Mouse (Mus musculus) layer of hippocampus, adult 8-10 months (tissue): ENCODE measurements around the gene Phgr1. TPM values are rescaled to one million over a fixed set of nuclear protein-coding genes. Genes with fewer than 3 reads are reported as not detected.
A peak's percentile ranks its signal among the peaks of the same experiment; 100 is the strongest.

Source experiments
- DNase-seq, 2 experiments: peaks; one replicate each; pipeline ENCODE4 v3.0.0; 2022; ENCODE audit warnings: low spot score in 2 of 2
- total RNA-seq, 4 experiments: library from RNA; stranded (reverse); gene quantifications; 2 replicates each; pipeline ENCODE4 v1.2.4; 2022

The Phgr1 gene
- not detected for total RNA-seq

DNA sequence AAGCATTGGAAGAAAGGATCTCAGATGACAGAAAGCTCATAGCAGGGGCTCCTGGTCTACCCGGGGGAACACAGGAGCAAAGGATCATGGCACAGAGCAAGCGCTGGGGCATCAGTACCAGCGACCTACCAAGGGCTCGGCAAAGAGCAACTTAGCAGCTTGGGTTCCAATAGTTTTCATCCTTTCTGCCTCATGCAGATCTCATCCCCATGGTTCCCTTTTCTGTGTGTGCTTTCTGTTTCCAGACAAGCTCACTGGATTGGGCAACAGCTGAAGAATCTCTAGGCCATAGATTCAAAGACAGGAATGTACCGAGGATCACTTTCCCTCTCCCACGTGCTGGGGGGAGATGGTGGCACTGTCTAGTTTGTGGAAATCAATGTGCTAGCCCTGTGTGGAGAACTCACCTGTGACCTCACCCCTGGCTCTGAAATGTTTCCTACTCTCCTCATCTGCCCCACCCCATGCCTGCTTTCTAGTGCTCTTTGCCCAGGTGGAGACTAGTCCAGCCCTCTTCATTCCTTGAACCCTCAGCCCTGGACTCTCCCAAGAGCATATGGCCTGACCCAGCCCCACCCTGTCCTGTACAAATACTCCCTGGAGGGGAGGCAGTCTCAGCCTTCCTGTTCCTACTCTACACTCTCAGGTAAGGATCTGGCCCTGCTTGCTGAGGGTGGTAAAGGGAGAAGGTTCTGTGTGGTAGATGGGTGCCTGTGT, at the start of gene Phgr1:
Gene Phgr1 (plus strand): TSS at position 612 of the 717 bp plus-strand sequence.
- no peak for DNase-seq

DNA sequence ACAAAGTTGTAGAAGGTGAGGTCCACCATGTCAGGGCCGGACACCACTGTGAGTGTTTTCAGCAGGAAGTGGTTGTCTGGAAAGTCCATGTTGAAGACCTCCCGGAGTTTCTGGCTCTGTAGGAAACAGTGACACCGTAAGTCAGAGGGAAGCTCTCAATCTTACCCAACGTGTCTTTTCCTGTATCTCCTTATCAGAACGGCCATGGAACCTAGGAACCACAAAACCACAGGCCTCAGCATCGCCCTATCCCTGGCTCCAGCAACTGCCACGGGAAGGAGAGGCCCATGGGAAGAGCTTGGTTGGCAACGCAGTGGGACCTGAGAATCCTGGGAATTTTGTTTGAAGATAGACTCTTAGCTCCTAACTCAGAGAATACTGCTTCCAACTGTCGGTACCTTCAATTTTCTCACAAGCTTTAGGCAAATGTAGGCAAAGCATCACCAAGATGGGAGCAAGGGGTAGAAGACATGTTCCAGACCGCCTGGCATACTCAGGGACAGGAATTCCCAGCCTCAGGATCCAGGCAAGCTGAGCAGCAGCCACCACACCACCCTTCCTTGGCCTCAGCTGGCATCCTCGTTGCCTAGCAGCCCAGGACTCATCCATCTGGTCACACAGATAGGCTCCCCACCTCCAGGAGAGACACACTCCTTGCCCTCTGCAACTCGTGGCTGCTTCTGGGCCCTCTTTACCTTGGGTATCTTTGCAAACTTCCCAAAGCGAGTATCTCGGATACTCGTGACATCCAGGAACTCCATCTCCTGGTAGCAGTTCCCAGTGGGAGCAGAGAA, 48.7 kb upstream of the Phgr1 start:
- no peak for DNase-seq

DNA sequence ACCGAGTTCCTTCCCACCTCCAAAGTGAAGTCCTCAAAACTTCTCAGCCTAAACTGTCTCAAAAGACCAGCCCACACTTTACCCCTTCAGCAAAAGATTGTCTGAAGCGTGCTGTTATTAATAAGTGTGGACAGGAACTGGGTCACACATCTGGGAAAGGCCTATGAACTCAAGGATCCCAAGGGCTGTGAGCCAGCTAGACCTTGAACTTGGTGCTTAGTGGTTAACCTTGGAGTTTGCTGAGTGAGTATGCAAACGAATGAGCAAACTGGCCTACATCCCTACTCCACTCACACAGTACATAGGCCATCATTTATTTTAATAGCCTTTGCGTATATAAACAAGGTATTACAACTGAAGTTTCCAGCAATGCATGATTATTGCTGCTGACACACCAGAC, 47.1 kb upstream of the Phgr1 start:
- DNase-seq: no peak

DNA sequence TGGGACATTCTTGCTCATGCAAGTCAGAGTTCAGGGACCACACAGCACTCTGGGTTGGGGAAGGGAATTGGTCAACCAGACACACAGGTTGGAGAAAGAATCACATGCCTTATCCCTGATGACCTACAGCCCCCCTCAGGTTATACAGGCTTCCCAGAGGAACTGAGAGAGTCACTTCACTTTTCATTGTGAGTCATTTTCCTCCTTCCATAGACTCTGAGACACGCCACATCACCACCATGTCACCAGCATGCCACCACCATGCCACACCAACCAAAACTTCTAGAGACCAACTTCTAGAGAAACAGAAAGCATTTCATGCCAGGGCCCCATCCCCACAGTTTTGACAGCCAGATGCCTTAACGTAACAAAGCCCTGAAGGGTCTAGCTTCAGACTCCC, 45.7 kb upstream of the Phgr1 start:
- no peak for DNase-seq

DNA sequence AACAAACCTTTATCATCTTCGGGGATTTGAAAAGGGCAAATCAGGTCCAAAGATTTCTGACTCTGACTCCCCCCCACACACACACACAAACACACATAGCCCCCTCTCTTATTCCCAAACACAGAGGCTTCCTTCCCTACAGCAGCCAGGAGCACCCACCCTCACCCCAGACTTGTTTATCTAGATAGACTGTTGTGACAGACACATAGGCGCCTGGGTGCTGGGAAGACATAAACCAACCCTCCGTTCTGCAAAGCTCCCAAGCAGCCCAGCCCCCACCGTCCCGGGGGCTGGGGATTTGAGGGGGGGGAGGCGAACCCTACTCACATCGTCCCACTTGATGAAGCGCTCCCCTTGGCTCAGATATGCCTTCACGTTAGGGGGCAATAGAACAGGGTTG, 44.7 kb upstream of the Phgr1 start:
- no peak for DNase-seq

DNA sequence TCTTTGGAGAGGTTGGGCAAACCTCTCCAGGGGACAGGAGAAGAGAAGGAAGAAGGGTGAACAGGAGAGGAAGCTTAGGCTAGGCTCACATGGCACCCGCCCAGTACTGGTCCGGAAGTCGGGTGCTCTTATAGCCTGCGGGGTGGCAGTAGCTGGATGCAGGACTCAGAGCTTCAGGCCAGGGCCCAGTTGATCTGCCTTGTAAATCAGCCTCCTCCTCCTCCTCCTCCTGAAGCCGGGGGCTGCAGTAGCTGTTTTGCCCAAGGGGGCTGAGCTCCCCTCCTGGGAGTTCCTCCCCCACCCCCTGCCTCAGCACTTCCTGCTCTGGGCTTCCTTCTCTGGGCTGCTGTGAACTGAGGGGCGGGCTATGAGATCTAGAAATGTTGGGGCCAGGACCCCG, 44.2 kb upstream of the Phgr1 start, which contains the start of gene Plcb2:
Gene Plcb2 (minus strand): TSS at position 102 of the 400 bp plus-strand sequence.
- no peak for DNase-seq

DNA sequence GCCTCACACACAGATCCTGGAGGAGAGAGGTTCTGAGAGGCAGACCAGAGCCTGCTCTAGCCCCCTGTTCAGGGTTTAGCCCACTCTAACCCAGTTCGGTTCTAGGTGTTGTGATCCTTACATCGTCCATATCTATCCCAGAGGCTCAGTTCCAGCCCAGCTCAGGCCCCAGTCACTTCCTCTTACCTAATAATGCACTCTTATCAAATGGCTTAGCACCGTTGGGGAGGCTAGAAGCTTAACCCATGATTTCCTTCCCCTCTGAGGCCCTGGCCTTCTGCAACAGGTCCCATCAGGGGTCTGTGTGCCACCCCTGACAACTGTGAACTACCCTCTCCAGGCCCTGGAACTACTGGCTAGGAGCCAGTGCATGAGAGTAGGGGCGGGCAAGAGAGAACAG, 43.4 kb upstream of the Phgr1 start:
- no peak for DNase-seq

DNA sequence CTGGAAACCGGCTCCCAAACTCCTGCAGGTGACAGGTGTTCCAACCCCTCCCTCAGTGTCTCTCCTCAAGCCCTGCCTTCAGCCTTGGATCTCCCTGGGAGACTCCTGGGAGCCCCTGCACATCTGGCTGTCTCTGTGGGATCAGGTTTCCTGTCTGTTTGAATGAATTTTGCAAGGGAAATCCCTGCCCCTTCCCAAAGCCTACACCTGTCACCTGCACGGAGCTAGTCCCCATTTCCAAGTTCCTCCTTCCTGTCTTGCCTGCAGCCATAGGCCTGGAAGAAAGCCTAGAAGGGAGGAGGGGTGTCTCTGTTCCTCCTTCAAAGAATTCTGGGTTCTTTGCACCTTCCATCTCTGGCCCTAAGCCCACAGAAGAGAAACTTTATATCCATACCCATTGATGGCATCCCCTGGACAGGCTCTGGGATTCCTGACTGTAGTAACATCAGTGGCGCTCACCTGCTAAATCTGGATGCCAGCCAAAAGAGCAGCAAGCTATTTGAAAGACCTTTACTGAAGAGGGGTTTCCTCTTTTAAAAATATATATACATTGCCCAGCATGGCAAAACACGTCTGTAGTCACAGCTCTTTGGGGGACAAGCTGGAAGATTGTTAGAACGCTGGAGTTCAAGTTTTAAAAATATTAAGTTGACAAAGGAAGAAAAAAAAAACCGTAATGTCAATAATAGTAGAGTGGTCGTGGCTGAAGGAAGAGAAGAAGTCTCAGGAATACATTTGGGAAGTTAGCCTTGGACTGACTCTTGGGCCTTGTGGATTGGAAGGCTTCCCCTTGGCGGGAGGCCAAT, 42.5 kb upstream of the Phgr1 start:
- DNase-seq: no peak

DNA sequence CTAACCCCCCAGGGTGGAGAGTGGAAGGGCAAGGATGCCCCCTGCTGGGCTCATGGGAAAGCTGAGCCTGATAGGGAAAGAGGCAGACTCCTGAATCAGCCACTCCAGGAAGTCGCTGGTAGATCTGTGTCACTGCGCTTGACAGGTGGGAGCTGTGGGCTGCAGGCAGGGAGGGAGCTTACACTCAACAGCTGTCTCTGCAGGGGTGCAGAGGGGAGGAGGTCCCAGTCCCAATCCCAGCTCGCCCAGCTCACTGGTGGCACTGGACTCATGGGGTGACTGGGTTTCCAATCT, 42.0 kb upstream of the Phgr1 start:
- peak; percentile 58 to 72 for DNase-seq

DNA sequence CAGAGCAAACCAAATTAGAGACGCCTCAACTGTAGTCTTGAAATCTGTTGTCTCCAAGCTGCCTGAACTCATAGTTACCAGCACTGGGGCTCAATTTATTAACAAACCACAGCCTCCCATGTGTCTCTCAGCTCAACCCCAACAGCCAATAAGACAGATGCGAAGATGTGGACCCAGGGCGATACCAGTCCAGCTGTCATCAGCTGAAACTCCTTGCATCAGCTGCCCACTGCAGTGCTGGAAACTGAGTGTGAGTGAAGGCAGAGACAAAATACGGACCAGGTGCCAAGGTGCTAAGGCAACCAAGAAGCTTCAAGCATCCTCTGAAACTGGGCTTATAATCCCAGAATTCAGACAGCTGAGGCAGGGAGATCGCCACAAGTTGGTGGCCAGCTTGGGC, 40.6 kb upstream of the Phgr1 start:
- DNase-seq: no peak

DNA sequence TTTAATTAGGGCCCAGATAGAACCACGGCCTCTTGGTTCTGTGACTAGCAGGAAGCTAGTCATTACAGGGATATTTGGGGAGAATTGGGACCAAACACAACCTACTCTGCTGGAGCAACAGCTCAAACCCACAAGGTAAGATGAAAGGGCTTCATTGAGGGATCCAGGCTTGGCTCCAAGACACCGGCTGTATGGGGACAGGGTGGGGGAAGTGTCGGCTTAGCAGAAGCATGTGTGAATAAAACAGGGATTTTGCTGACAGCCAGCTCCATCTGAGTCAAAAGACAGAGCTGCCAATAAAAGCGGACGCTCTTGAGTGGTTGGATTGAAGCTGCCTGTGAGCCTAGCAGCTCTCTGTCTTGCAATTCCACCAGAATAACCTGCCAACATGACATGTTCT, 39.2 kb upstream of the Phgr1 start:
- DNase-seq: peak; percentile 62 to 63

DNA sequence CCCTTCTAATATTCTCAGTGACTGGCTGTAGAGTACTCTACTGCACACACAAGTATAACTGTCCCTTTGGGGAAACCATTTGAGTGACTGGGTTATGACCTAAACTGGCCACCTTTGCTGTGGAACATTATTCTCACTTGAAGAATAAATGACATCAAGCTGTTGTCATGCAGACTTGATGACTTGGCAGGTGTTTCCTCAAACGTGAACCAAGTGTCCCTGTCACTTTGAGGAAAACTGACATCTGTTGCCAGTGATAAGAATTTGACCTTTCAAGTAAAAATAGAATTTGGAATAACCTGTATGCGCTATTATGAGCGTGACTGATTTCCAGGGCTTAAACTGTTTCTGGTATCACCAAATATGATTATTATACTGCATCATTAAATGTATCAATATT, 32.2 kb upstream of the Phgr1 start:
- DNase-seq: no peak

DNA sequence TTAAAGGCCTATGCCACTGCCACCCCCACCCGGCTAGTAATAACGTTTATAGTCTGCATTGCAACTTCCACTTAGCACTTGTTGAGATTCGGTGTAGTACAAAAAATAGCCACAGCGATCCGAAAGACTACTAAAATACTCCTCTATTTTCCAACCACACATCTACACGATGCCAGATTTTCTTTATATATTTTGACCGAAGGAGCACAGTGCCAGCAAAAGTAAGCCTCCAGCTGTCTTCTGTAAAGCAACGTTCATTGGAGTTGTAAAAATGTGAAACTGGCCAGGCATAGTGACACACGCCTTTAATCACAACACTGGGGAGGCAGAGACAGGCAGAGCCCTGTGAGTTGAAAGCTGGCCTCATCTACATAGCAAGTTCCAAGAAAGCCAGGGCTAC, 31.4 kb upstream of the Phgr1 start:
- DNase-seq: no peak

DNA sequence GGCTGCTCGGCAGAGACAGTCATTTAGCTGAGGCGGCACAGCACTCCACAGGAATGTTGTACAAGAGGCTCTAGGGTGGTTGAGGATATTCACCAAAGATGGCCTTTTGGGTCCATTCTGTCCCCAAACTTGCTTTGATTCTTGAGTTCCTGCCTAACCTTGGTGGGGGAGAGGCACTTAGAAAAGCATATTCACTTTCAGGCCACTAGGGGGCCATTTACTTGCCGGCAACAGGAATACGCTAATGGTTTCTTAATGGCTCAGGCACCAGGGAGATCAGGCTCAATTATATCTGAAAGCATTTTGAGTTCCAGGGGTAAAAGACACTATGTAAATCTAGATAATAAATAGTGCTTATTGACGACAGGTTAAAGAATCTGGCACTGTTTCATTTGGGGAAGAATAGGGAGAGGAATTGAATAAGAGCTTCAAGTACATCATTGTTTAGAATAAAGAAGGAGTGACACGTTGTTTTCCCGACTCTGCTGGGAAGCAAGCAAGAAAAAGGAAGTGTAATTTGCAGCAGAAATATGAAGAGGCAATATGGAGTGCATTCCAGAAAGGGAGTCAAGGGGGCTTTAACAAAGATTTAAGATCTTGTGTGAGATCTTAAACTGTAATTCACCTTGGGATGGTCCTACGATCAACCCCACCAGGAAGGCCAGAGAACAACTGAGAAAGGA, 29.2 kb upstream of the Phgr1 start:
- no peak for DNase-seq

DNA sequence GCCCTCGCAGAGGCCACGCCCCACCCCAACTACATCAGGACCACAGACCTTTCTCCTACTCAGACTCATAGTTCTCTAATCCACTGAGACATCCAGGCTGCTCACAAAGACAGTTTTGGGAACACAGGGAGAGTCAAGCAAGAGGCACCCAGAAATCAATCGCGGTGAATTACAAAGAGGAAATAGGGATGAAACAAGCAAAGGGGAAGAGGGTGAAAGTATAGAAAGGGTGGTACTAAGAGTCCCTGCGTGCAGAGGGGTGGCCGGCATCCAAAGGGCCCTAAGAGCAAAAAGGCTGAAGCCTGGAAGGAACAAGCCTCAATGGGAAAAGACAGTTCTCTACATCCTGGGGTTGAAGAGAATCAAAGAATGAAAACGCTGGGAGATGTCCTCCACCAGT, 27.9 kb upstream of the Phgr1 start:
- DNase-seq: no peak

DNA sequence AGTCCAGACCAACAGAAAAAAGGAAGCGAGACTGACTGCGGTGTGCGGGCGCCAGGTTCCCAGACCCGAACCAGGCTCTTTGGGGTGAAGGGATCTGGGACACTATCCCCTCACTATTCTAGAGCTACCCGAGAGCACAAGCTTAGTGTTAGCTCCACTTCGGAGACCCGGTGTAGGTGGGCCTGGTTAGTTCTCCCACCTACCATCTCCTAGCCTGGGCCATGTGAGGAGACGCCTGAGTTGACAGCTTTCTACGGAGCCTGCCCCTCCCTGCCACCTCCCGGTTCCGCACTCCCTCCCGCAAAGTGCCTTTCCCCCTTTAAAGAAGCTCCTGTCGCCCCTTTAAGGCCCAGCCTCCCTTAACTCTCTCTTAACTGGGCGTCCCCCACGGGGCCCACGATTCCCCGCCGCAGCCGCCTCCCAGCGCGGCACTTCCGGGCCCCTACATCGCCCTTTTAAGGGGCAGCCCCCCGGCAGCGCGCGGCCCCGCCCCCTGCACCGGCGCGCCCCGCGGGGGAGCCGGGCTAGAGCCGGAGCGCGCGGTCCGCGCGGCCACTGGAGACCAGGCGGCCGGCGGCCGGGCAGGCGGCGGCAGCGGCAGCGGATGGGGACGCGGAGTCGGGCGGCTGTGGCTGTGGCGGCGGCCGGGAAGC, 27.2 kb upstream of the Phgr1 start, which contains the start of gene Inafm2:
Gene Inafm2 (plus strand): TSS at position 527 of the 653 bp plus-strand sequence.
- peak; percentile 86 to 87 for DNase-seq

DNA sequence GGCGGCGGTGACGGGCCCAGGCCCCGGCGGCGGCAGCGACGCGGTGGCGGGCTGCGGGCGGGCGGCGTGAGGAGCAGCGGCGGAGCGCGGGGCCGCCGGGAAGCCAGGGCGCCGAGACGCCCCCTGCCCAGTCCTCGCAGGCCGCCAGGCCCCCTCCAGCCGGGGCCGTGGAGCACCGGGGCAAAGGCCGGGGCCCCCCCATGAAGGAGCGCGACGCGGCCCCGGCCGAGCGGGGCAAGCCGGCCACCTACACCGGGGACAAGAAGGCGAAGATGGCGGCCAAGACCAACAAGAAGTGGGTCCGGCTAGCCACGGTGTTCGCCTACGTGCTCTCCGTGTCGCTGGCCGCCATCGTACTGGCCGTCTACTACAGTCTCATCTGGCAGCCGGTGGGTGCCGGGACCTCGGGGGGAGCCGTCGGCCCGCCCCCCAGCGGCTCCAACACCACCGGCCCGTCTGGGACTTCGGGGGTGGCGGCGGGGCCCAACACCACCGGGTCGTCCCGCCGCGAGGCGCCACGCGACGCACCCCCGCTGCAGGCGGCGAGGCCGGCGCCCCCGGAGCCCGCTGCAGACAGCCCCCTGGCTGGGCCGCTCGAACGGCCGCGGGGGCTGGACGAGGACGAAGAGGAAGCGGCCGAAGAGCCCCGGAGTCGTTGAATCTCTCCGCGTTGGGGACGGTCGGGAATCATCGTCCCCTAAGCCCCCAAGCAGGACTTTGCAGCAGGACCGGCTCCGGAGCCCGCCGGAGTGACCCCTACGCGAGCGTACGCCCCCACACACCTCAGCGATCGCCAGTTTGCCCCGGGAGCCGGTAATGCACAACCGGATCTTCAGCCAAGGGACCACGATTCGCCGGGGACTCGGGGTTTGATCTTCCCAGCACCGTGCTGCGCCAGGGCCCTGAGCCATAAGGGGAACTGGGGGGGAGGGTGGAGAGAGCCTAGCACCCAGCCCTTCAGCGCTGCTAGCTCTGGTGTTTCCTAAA, 26.4 kb upstream of the Phgr1 start:
- DNase-seq: peak in 1 of 2 experiments; percentile 38

DNA sequence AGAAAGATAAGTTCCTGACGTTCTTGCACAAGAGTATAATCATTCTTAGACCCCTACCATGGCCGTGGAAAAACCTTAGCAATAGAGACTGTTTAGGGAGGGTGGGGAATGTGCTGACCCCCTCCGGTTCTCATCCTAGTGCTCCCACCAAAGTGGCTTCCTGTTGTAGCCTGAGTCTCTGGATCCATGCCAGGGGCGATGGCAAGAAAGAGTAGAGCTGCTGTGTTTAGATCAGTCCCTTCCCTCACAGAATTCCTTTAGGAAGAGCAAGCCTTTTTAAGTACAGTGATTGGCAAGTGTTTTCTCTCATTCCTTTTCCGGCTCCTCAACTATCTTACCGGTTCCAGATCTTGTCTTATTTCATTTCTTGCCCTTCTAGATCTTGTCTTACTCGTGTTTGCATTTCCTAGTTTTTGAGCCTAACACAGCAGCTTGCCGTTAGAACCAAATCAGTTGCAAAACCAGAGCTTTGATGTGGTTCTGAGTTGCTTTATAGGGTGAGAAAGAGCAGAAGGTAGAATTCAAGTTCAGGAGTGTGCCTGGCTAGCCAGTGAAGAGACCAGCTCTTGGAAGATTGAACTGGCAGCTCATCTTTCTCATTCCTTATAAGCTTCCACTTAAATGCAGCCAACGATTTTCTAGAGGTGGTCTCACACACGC, 25.1 kb upstream of the Phgr1 start:
- DNase-seq: no peak

DNA sequence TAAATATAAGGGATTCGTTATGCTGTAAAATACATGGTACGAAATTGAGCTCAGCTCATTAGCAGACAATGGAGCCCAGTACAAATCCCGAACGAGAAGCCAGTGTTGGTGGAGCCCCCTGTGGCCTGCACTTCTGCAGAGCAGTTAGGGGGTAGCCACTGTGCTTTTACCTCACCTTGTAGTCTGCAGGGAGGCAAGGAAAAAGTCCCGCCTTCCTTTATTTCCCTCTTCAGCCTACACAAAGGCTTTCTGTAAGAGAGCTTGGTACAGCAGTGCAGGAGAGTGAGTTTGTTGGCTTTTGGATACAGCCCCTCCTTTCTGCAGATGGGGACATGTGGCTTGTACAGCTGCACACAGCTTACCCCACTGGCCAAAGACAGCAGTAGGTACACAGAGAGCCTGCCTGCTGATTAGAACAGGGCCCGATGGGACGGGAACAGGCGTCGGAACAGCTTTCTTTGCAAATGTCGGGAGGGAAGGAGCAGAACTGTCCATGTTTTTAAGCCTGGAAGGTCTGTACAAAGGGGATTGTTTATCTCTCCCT, 23.2 kb upstream of the Phgr1 start:
- no peak for DNase-seq
